Mouse (Mus musculus) stomach, postnatal 0 days (tissue): ENCODE results near the gene Trp63.

Source experiments
- CTCF ChIP-seq: IDR thresholded peaks from 2 replicates; pipeline ENCODE4 v1.5.1; 2016; ENCODE audit warnings: antibody characterized with exemption, low read depth, mild to moderate bottlenecking, moderate library complexity
- EP300 ChIP-seq: optimal IDR thresholded peaks from 2 replicates; pipeline ENCODE3; 2016; ENCODE audit warnings: antibody characterized with exemption

- no peak for TF ChIP-seq CTCF
- no peak for TF ChIP-seq EP300
These were observed 151.7 kb downstream of the Trp63 start for GRCm38 (mm10) chr16:25835301-25835700.
